Mouse (Mus musculus): ENCODE results near the gene Olfr1331.
"Not testable (repeated sequence)": the region's sequence is repeated elsewhere in the genome, so short reads cannot be mapped to it uniquely, and the experiment has no call there.

Gene Olfr1331

GRCm38 (mm10) chr4:118864349-118864748 is at the start of gene Olfr1331:
Gene Olfr1331 (plus strand): TSS chr4:118864649.
- no peak for DNase-seq

GRCm38 (mm10) chr4:118818921-118819320 is 45.5 kb upstream of the Olfr1331 start:
- no peak for DNase-seq

- DNase-seq, result no peak
Observed at GRCm38 (mm10) chr4:118836179-118836578, 28.3 kb upstream of the Olfr1331 start, which contains the start of gene Olfr1333. Gene Olfr1333 (minus strand): TSS chr4:118836279.

- no peak for DNase-seq
Observed at GRCm38 (mm10) chr4:118861791-118862190, 2.7 kb upstream of the Olfr1331 start.

- no peak for DNase-seq
Observed at GRCm38 (mm10) chr4:118862704-118863103, 1.7 kb upstream of the Olfr1331 start.

GRCm38 (mm10) chr4:118867566-118867965 is 3.1 kb downstream of the Olfr1331 start:
- DNase-seq, result no peak

GRCm38 (mm10) chr4:118888297-118888696 is 23.8 kb downstream of the Olfr1331 start, which contains the start of gene Olfr1330:
Gene Olfr1330 (plus strand): TSS chr4:118888597.
- no peak for DNase-seq

GRCm38 (mm10) chr4:118901981-118902380 is 37.5 kb downstream of the Olfr1331 start:
- DNase-seq, result no peak

GRCm38 (mm10) chr4:118917365-118917764 is 52.9 kb downstream of the Olfr1331 start, which contains the start of gene Olfr1329:
Gene Olfr1329 (minus strand): TSS chr4:118917465.
- DNase-seq, result not testable (repeated sequence)

Data from kidney, adult 8-10 months (tissue).